Mouse (Mus musculus) lung, postnatal 36 days (tissue): ENCODE results near the gene Taok2.

Experiments
- DNase-seq: peaks from one replicate; pipeline ENCODE4 v3.0.0; 2022; ENCODE audit warnings: mixed read lengths

Gene Taok2

DNA sequence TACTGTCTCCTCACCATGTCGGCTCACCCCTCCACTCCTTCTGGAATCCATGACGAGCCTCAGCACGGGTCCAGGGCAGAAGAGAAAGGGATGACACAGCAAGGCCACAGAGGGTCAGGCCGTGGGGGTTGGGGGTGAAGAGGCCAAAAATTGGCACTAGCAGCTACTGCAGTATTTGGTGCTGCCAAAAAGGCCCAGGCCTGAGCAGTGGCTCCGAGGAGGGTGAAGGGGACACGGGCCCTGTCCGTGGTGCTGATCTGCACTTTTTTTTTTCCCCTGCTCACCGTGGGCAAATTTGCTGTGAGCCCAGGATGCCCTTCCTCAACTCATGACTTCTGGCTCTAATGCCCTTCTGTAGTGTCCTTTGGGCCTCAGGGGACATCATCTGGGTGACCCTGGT is 59.1 kb downstream of the Taok2 start:
- DNase-seq: no peak

DNA sequence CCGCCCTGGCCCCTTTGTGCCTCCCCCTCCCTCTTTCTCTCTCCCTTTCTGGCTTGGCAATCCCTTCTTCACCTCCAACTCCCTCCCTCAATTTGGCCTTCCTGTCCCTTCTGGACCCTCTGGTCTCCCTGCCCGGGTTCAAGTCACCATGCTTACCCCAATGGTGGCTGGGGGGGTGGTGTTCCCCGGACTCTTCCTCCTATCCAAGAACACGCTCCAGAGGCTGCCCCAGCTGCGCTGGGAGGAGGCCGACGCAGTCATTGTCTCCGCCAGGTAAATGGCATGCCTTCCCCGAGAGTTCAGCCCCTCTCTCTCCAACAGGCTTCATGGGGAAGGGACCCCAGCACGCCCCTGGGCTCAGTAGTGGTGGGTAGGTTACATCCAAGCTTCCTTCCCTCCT is 60.6 kb downstream of the Taok2 start:
- no peak for DNase-seq

DNA sequence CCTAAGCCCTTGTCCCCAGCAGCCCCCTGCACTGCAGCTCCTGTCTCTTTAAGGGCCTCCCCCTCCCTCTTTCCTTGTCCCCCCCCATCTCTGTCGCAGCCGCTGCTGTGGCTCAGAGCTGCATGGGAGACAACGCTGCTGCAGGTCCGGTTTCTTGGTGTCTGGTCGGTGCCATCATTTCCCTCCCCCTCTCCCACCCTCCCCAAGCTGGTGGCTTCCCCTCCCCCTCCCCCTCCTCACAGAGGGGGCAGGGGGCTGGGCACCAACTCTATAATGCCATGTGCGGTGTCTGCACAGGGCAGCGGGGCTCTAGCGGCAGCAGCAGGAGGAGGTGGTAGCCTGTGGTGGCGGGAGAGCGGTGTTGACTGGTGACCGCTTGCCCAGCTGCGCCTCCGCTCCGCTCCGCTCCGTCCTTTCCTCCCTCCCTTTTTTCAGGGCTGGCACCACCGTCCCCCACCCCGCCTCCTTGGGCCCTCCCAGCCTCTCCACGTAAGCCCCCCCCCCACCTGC is 61.2 kb downstream of the Taok2 start:
- no peak for DNase-seq

DNA sequence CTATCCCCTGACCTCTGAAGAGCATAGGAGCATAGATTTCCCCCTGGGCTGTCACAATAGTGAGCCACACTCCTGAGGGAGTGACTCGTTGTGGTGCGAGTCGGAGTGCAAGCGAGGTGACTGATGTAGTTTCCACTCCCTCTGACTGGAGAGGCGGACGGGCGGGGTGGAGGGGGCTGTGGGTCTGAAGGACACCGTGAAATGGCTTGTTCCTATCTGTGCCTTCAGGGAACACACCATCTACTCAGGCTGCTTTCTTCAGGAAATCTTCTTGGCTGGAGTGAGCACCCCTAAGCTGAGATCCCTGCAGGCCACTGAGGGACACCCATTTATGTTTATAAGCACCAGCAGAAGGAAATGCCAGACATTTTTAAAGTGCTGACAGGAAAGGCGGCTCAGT is 61.8 kb downstream of the Taok2 start:
- peak; percentile 56 for DNase-seq

DNA sequence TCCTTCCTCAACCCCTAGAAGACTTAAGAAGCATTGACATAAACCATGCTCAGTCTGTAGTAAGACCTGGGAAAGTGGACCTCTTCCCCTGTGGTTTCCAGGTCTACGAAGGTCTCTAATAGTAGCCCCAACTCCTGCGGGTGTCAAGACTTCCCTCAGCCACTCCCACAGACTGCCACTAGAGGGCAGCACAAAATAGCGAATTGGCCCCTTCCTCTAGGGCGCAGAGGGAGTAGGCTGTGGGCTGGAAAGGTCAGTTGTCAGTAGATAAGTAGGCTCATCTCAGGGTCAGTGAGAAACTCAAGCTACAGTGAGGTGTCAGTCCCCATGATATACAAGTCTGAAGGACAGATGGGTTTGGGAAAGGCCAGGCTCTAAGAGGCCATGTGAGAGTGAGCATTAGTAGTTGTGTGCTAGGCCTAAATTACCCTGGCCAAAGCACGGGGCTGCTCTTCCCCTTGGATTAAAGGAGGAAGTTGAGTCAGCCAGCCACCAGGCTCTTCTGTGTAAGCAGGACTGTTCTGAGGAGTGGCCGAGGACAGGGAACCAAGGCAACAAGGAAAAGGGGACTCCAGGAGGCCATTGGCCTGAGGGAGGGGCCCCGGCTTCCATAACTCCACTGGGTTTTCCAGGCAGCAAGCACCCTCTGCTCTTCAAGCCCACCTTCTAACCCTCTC is 62.5 kb downstream of the Taok2 start:
- DNase-seq: peak; percentile 91

DNA sequence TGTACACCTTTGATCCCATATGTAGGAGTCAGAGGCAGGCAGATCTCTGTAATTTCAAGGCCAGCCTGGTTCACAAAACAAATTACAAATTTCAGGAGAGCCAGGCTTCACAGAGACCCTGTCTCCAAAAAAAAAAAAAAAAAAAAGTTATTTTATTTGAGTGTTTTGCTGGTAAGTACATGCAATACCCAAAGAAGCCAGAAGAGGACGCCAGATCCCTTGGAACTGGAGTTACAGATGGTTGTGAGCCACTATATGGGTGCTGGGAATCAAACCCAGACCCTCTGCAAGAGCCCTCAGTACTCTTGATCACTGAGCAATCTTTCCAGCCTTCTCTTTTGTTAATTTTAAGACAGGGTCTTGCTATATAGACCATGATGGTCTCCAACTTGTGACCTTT is 65.7 kb downstream of the Taok2 start:
- DNase-seq: no peak

DNA sequence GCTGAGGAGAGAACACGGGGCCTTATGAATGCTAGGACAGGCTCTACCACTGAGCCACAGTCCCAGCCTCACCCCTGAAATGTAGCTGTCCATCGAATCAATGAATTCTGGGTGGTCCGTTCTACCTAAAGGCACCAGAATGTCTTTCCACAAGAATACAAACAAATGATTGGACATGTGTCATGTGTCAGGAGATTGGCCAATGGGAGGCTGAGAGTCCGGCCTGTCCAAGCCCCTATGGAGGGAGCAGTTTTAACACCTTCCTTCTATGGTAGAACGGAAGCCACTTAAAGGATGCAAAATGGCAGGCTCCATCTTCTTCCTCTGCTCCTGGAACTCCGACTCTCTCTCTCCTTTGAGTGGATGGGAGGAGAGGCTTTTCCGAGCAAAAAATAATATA is 66.9 kb downstream of the Taok2 start:
- no peak for DNase-seq

DNA sequence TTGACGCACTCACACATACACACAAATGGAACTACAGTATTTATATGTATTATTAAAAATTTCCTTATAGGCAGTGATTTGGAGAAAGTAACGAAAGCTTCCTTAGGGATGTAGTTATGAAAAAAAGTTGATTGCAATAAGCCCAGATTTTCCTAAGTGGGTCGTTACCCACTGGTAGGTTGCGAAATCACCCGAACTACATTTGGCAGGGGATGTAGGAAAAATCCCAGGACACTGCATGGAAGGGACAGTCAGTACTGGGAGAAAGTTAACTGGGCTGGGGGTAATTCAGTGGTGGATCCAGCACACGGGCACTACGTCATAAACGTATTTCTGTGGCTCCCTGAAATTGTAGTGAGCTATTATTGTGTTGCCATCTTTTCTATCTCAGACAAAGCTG is 68.0 kb downstream of the Taok2 start:
- peak; percentile 52 for DNase-seq

DNA sequence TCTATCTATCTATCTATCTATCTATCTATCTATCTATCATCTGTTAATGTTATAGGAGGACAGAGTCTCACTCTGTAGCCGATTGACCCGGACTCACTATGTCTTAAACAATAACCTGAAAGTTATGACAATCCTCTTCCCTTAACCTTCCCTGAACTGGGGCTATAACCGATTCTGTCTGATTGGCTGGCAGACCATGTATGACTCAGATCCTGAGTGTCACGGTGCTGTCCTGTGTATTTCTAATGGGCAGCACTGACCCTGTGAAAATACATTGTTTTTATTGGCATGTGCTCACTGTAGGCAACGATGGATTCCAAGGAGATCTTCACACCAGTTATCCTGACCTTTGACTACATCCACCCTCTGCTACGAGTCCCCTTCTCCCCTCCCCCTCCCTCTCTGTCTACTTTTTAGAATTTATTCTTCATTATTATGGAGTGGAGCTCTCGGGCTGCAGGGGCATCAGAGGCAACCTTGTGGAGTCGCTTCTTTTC is 68.7 kb downstream of the Taok2 start:
- DNase-seq: no peak
